Mouse (Mus musculus): ENCODE results near the gene Map3k1.

DNA sequence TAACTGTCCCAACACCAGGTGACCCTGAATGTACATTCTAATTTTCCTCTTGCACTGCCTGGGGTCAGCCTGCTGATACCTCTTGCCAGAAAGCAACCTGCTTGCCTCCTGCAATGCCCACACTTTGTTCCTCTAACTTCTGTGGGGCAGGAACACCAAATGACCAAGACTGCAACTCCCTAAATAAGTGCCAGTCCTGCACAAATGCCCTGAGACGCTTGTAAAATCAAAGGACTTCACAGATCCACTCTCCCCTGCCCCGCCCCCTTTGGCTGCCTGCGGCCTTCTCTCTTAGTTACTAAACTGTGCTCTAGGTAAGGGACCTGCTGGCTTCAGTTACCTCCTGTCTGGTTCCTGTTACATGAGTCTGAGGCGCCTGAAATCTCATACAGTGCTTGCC, 7.9 kb downstream of the Map3k1 start:
- TF ChIP-seq POLR2A (IDR thresholded peaks at IDR 0.05; ENCODE audit: borderline replicate concordance, low read depth, low read length), result no peak
- TF ChIP-seq CTCF (IDR thresholded peaks at IDR 0.05; ENCODE audit: low read depth, low read length), result no peak

Data from bone marrow macrophage, adult 2 months (primary cell).